In the genomic region with DNA sequence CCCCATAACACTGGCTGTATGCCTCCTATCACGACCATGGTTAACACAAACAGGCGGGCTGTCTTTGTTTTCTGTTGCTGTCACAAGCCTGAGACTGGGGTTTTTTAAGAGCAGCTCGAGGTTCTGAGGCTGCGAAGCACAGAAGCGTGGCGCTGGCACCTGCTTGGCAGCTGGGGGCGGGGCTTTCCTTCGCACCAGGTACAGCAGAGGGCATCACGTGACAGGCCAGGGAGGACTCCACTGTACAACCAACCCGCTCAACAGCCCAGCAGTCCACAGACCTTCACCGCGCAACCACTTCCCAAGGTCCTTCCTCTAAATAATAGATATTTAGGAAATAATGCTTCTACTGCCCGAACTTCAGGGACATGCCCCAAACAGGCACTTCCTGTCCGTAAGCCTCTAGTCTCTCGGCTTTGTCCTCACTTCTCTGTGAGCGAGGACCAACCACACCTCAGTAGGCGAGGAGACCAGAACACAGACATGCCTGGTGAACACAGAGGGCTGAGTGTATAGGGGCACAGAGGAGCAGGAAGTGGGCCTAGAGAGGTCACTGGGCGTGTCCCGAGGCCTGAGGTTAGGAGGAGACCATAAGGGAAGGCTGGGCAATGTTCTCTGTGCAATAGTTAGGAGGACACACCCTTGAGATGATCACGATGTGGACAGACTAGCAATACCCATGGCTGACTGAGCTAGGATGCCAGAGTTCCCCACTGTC, we compare ENCODE assay signal across 15 mouse cellular contexts. TPM values are rescaled to one million over a fixed set of nuclear protein-coding genes. Genes with fewer than 3 reads are reported as not detected.
DNase-seq lines count a peak whose midpoint lies in the region; ATAC-seq lines count a peak whose summit lies in the region.
"Had no signal": no experiment of that assay in that cellular context is flagged by ENCODE, and none has a peak within 500 bp of the region (broad histone marks: within the 10 kb centered on the region; RNA-seq: fewer than 3 reads in every experiment).

No protein-coding gene starts in this region.

- peak overlapping the region; percentile 22; the same call in 1 of the 2 replicates for H3K4me2 ChIP-seq in kidney, embryonic 15.5 days
- peak overlapping the region; percentile 35 for H3K4me2 ChIP-seq in liver, embryonic 15.5 days
- H3K4me2 ChIP-seq: hindbrain, embryonic 15.5 days; neural tube, embryonic 13.5 days had no signal

- H3K27ac ChIP-seq in kidney, embryonic 15.5 days: no peak overlapping the region
- peak overlapping the region; percentile 45; the same call in 1 of the 2 replicates for H3K27ac ChIP-seq in liver, embryonic 15.5 days (replicated peaks)
- no peak overlapping the region for H3K27ac ChIP-seq in midbrain, embryonic 10.5 days (replicated peaks)
- H3K27ac ChIP-seq in limb, embryonic 10.5 days: no peak overlapping the region
- H3K27ac ChIP-seq: hindbrain, embryonic 15.5 days; neural tube, embryonic 13.5 days had no signal

- no peak overlapping the region for H3K4me3 ChIP-seq in kidney, embryonic 15.5 days (replicated peaks)
- no peak overlapping the region for H3K4me3 ChIP-seq in liver, embryonic 15.5 days (replicated peaks)
- no peak overlapping the region for H3K4me3 ChIP-seq in midbrain, embryonic 10.5 days
- H3K4me3 ChIP-seq in limb, embryonic 10.5 days: no peak overlapping the region
- H3K4me3 ChIP-seq: hindbrain, embryonic 15.5 days; neural tube, embryonic 13.5 days had no signal

- H3K4me1 ChIP-seq in kidney, embryonic 15.5 days: peaks cover 18% of the 10 kb centered on the region
- H3K4me1 ChIP-seq in liver, embryonic 15.5 days (replicated peaks): peaks cover 39% of the 10 kb centered on the region
- peaks cover under 1% of the 10 kb centered on the region; the same call in 1 of the 2 replicates for H3K4me1 ChIP-seq in midbrain, embryonic 10.5 days
- peaks cover 13% of the 10 kb centered on the region for H3K4me1 ChIP-seq in limb, embryonic 10.5 days
- H3K4me1 ChIP-seq: hindbrain, embryonic 15.5 days; neural tube, embryonic 13.5 days had no signal

- peak; percentile 30 to 36 for DNase-seq in spleen, postnatal 36 days (ENCODE audit: low spot score in 2 of 2)
- DNase-seq in spleen, postnatal 14 days (ENCODE audit: low spot score in 2 of 2): no peak
- peak; percentile 35 for DNase-seq in testis, postnatal 14 days (ENCODE audit: low spot score)
- no peak for DNase-seq in midbrain, embryonic 10.5 days (ENCODE audit: low spot score)
- DNase-seq in gastrocnemius, postnatal 4 days (ENCODE audit: low spot score in 2 of 2): no peak
- no peak for DNase-seq in limb, embryonic 10.5 days (ENCODE audit: low spot score)
- DNase-seq: cerebellum, adult 11-12 months; forebrain, postnatal 0 days; heart, adult 11 months; right cerebral cortex, postnatal 14 days; thymus, postnatal 25 days had no signal

- WGBS in kidney, embryonic 15.5 days: 72% methylated on average over 20 of the region's 20 CpGs
- 56% methylated on average over 20 of the region's 20 CpGs for WGBS in liver, embryonic 15.5 days (ENCODE audit: insufficient replicate concordance)
- WGBS in midbrain, embryonic 10.5 days: 84% methylated on average over 20 of the region's 20 CpGs
- WGBS in limb, embryonic 10.5 days: 84% methylated on average over 20 of the region's 20 CpGs

- H3K36me3 ChIP-seq in kidney, embryonic 15.5 days: no peaks in the 10 kb centered on the region
- no peaks in the 10 kb centered on the region for H3K36me3 ChIP-seq in liver, embryonic 15.5 days (replicated peaks)
- no peaks in the 10 kb centered on the region for H3K36me3 ChIP-seq in midbrain, embryonic 10.5 days
- H3K36me3 ChIP-seq in limb, embryonic 10.5 days: no peaks in the 10 kb centered on the region
- H3K36me3 ChIP-seq: hindbrain, embryonic 15.5 days; neural tube, embryonic 13.5 days had no signal

- no peaks in the 10 kb centered on the region for H3K9me3 ChIP-seq in kidney, embryonic 15.5 days (replicated peaks)
- no peaks in the 10 kb centered on the region for H3K9me3 ChIP-seq in liver, embryonic 15.5 days (replicated peaks)
- no peaks in the 10 kb centered on the region for H3K9me3 ChIP-seq in midbrain, embryonic 10.5 days (replicated peaks)
- H3K9me3 ChIP-seq in limb, embryonic 10.5 days (replicated peaks): no peaks in the 10 kb centered on the region
- H3K9me3 ChIP-seq: hindbrain, embryonic 15.5 days; neural tube, embryonic 13.5 days had no signal

- H3K27me3 ChIP-seq in kidney, embryonic 15.5 days: 0 out of 2 replicates have a peak, but pooled peaks cover 4% of the 10 kb centered on the region
- peaks cover 15% of the 10 kb centered on the region; the same call in 1 of the 2 replicates for H3K27me3 ChIP-seq in liver, embryonic 15.5 days
- H3K27me3 ChIP-seq in midbrain, embryonic 10.5 days (ENCODE audit: low read depth, poor library complexity, severe bottlenecking): no peaks in the 10 kb centered on the region
- no peaks in the 10 kb centered on the region for H3K27me3 ChIP-seq in limb, embryonic 10.5 days (ENCODE audit: low read depth, poor library complexity, severe bottlenecking)
- H3K27me3 ChIP-seq: neural tube, embryonic 13.5 days had no signal

- ATAC-seq in kidney, embryonic 15.5 days (replicated peaks; ENCODE audit: low FRiP score): peak; percentile 52
- ATAC-seq in liver, embryonic 15.5 days (ENCODE audit: insufficient read depth): peak; percentile 73
- ATAC-seq: forebrain, postnatal 0 days had no signal

- H3K9ac ChIP-seq in kidney, embryonic 15.5 days: no peak overlapping the region
- H3K9ac ChIP-seq in liver, embryonic 15.5 days: no peak overlapping the region
- H3K9ac ChIP-seq: forebrain, postnatal 0 days; hindbrain, embryonic 15.5 days; neural tube, embryonic 13.5 days had no signal

RNA-seq across cellular contexts. Expression of gene Syf2, which starts 37.3 kb away (rescaled TPM):
- 82.7 and 83.9 TPM in 2 replicates for polyA plus RNA-seq in kidney, embryonic 15.5 days (2015; fragmentation: Nextera tagmentation; extraction: Ambion mirVana)
- 46.4 and 50.2 TPM in 2 replicates for polyA plus RNA-seq in liver, embryonic 15.5 days (2015; fragmentation: Nextera tagmentation; extraction: Ambion mirVana)
- polyA plus RNA-seq in midbrain, embryonic 10.5 days (2016; fragmentation: Nextera tagmentation; extraction: Ambion mirVana): 70.0 and 71.5 TPM in 2 replicates
- total RNA-seq in gastrocnemius, postnatal 4 days (2021): 10 to 100 TPM; 48.2 to 53.3 TPM
- 67.3 and 67.9 TPM in 2 replicates for polyA plus RNA-seq in limb, embryonic 10.5 days (2016; fragmentation: Nextera tagmentation; extraction: Ambion mirVana)

RNA-seq across cellular contexts. Expression of gene Rsrp1, which starts 44.7 kb away (rescaled TPM):
- polyA plus RNA-seq in kidney, embryonic 15.5 days (2015; fragmentation: Nextera tagmentation; extraction: Ambion mirVana): 404 and 429 TPM in 2 replicates
- 280 and 309 TPM in 2 replicates for polyA plus RNA-seq in liver, embryonic 15.5 days (2015; fragmentation: Nextera tagmentation; extraction: Ambion mirVana)
- 320 and 401 TPM in 2 replicates for polyA plus RNA-seq in midbrain, embryonic 10.5 days (2016; fragmentation: Nextera tagmentation; extraction: Ambion mirVana)
- total RNA-seq in gastrocnemius, postnatal 4 days (2021): 100 to 1,000 TPM; 115 to 148 TPM
- polyA plus RNA-seq in limb, embryonic 10.5 days (2016; fragmentation: Nextera tagmentation; extraction: Ambion mirVana): 299 and 383 TPM in 2 replicates

RNA-seq across cellular contexts. Expression of gene Tmem50a, which starts 53.2 kb away (rescaled TPM):
- polyA plus RNA-seq in kidney, embryonic 15.5 days (2015; fragmentation: Nextera tagmentation; extraction: Ambion mirVana): 173 and 174 TPM in 2 replicates
- polyA plus RNA-seq in liver, embryonic 15.5 days (2015; fragmentation: Nextera tagmentation; extraction: Ambion mirVana): 70.6 and 79.4 TPM in 2 replicates
- polyA plus RNA-seq in midbrain, embryonic 10.5 days (2016; fragmentation: Nextera tagmentation; extraction: Ambion mirVana): 127 and 135 TPM in 2 replicates
- 10 to 100 TPM; 64.7 to 71.9 TPM for total RNA-seq in gastrocnemius, postnatal 4 days (2021)
- polyA plus RNA-seq in limb, embryonic 10.5 days (2016; fragmentation: Nextera tagmentation; extraction: Ambion mirVana): 129 and 133 TPM in 2 replicates

Comparison
In these comparisons a context has a peak if more than half of its experiments do, and no peak if none do; other contexts are left out.
1. DNase-seq: peak in spleen, postnatal 36 days (2 of 2) and testis, postnatal 14 days (single experiment); none in spleen, postnatal 14 days (0 of 2), midbrain, embryonic 10.5 days (single experiment), gastrocnemius, postnatal 4 days (0 of 2) and limb, embryonic 10.5 days (single experiment).